Mouse (Mus musculus) kidney, adult 2 months (tissue): ENCODE measurements around the gene Cradd. TPM values are rescaled to one million over a fixed set of nuclear protein-coding genes. Genes with fewer than 3 reads are reported as not detected.

Source experiments
- DNase-seq: peaks from one replicate; pipeline ENCODE4 v3.0.0; 2021
- H3K27ac ChIP-seq: fragments of 200-500 bp; 2 replicates; pipeline ENCODE4 v1.5.1; 2012; ENCODE audit warnings: low read depth, low read length, control low read depth, inconsistent platforms; ENCODE audit not compliant: insufficient read depth
- H3K27me3 ChIP-seq: fragments of 200-500 bp; replicated peaks from 2 replicates; pipeline ENCODE4 v1.6.1; 2012; ENCODE audit warnings: mild to moderate bottlenecking, moderate library complexity, low read length, inconsistent platforms; ENCODE audit not compliant: control insufficient read depth, insufficient read depth
- H3K36me3 ChIP-seq: fragments of 200-500 bp; 2 replicates; pipeline ENCODE4 v1.6.1; 2012; ENCODE audit warnings: mild to moderate bottlenecking, moderate library complexity, low read length, inconsistent platforms; ENCODE audit not compliant: control insufficient read depth, insufficient read depth
- H3K4me1 ChIP-seq: fragments of 200-500 bp; 2 replicates; pipeline ENCODE4 v1.6.1; 2011; ENCODE audit warnings: low read length; ENCODE audit not compliant: control insufficient read depth, insufficient read depth
- H3K4me3 ChIP-seq: fragments of 200-500 bp; 2 replicates; pipeline ENCODE4 v1.5.1; 2011; ENCODE audit warnings: mild to moderate bottlenecking, low read depth, low read length, control low read depth; ENCODE audit not compliant: insufficient read depth
- CTCF ChIP-seq: fragments of 200-500 bp; conservative IDR thresholded peaks from 2 replicates; pipeline ENCODE4 v1.5.1; 2011; ENCODE audit warnings: low read depth, mild to moderate bottlenecking, control low read depth, low read length, moderate library complexity, mixed read lengths; ENCODE audit not compliant: insufficient read depth, insufficient read length
- POLR2A ChIP-seq: fragments of 200-500 bp; IDR thresholded peaks from one replicate; pipeline ENCODE4 v1.6.1; 2011; ENCODE audit warnings: low read depth, low read length, control low read depth
- WGBS: fragments of 180-500 bp; shearing (Covaris S2); methylation state at CpG from one replicate; pipeline ENCODE4 v1.1.7; 2018; 5-methylcytosine and 5-hydroxymethylcytosine counted together
- polyA plus RNA-seq: library from polyadenylated mRNA; depleted of rRNA; stranded (reverse); fragments of >200 nt; gene quantifications from 2 replicates; pipeline ENCODE4 v1.2.3, GENCODE M21; 2012

The Cradd gene
- polyA plus RNA-seq, 1 experiment = 20.0 TPM

DNA sequence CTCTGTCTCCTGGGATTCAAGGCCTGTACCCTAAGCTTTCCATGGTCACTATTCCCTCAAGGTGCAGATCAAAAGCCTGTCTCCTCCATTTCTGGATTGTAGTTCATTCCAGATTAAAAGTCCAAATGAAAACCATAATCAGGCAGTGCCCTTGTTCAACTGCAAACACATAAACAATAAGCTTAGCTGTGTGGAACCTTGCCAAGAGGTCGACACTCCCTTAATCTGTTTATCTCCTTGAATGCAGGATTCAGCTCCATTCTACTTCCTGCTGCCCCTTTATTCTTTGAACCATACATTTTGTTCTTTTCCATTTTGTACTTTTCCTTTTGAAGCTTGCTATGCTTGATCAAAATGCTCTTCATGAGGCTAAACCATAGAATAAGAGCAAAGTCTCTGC lies 174.3 kb downstream of the Cradd start:
- 34% methylated on average over 1 of the region's 1 CpGs for WGBS
- H3K4me3 ChIP-seq = no peak overlapping the region
- no peaks in the 10 kb centered on the region for H3K27me3 ChIP-seq
- no peak overlapping the region for H3K27ac ChIP-seq
- H3K36me3 ChIP-seq = no peaks in the 10 kb centered on the region
- no peak for TF ChIP-seq POLR2A
- TF ChIP-seq CTCF = no peak
- H3K4me1 ChIP-seq = peaks cover 16% of the 10 kb centered on the region
- DNase-seq = no peak

DNA sequence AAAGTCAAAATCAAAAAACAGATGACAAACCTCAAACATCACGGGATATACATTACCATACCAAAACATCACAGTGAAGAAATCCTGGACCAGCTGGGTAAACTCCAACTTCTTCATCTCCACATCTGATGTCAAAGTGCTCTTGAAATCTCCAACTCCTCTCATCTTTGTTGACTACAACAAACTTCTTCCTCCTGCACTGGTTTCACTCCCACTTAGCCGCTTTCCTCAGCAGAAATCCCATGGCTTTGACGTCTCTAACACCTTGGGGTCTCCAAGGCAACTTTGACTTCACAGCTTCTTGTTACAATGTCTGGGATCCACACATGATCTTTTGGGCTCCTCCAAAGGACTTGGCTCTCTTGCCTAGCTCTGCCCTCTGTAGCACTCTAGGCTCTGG lies 175.3 kb downstream of the Cradd start:
- DNase-seq = no peak
- no peaks in the 10 kb centered on the region for H3K27me3 ChIP-seq
- no peak overlapping the region for H3K27ac ChIP-seq
- peaks cover 16% of the 10 kb centered on the region for H3K4me1 ChIP-seq
- no peak for TF ChIP-seq POLR2A
- no peak for TF ChIP-seq CTCF
- H3K36me3 ChIP-seq = no peaks in the 10 kb centered on the region
- no peak overlapping the region for H3K4me3 ChIP-seq
- WGBS = 90% methylated on average over 3 of the region's 3 CpGs

DNA sequence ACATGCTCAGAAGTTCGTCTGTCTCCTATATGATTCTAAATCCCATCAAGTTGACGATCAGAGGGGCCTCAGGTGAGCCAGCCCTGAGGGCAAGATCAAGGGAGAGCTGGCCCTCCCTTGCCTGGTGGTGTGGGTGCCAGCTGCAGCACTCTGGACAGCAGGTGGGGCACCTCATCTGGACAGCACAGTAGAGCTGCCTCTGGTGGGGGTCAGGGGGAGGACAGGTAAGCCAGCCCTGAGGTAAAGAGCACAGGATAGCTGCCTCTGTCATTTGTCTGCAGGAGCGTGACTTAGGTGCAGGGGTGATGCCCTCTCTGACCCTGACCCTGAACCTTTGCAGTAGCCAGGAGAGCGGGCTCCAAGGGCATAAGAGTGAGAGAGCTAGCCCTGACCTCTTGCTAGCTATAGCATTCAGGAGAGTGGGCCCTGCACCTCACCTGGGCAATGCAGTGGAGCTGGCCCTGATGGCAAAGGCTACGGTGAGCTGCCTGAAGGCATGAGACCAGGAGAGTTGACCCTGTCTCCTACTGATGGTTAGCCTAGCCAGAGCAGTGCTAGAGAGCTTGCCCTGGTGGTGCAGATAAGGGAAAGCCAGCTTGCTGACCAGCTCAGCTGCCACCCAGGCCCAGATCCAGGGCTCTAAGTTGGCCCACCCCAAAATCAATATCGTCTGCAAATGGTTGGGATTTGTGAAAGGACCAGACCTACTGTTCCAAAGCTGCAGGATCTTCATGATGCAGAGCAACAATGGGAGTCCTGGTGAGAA lies 176.6 kb downstream of the Cradd start:
- TF ChIP-seq POLR2A (no peak), CTCF (peak; percentile 29; the same call in 1 of the 2 replicates)
- H3K27ac ChIP-seq = no peak overlapping the region
- H3K36me3 ChIP-seq = no peaks in the 10 kb centered on the region
- WGBS = 82% methylated on average over 6 of the region's 6 CpGs
- H3K27me3 ChIP-seq = no peaks in the 10 kb centered on the region
- peaks cover 23% of the 10 kb centered on the region for H3K4me1 ChIP-seq
- DNase-seq = no peak
- no peak overlapping the region for H3K4me3 ChIP-seq

DNA sequence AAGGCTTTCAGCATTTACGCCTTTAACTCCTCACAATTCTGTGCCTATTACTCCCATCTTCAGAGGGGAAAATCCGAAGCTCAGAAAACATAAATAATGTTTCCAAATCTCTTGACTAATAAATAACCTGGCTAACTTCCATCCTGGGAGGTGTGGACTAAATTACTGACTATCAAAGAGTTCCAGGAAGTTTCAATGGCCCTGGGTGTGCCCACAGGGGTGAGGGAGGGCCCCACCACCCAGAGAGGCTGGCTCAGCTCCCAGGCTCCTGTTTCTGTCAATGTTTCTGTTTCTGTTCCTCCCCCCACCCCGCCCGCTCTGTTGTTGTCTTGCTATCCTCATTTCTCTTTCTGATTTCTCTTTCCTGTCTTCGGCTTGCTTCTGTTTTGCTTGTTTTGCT lies 177.4 kb downstream of the Cradd start:
- Histone ChIP-seq H3K27me3 (no peaks in the 10 kb centered on the region), H3K27ac (0 out of 2 replicates have a peak overlapping the region, but pooled peaks have one; percentile 21), H3K36me3 (no peaks in the 10 kb centered on the region), H3K4me1 (peaks cover 21% of the 10 kb centered on the region), H3K4me3 (no peak overlapping the region)
- 15% methylated on average over 5 of the region's 5 CpGs for WGBS
- TF ChIP-seq CTCF (no peak), POLR2A (no peak)
- peak; percentile 95 for DNase-seq

DNA sequence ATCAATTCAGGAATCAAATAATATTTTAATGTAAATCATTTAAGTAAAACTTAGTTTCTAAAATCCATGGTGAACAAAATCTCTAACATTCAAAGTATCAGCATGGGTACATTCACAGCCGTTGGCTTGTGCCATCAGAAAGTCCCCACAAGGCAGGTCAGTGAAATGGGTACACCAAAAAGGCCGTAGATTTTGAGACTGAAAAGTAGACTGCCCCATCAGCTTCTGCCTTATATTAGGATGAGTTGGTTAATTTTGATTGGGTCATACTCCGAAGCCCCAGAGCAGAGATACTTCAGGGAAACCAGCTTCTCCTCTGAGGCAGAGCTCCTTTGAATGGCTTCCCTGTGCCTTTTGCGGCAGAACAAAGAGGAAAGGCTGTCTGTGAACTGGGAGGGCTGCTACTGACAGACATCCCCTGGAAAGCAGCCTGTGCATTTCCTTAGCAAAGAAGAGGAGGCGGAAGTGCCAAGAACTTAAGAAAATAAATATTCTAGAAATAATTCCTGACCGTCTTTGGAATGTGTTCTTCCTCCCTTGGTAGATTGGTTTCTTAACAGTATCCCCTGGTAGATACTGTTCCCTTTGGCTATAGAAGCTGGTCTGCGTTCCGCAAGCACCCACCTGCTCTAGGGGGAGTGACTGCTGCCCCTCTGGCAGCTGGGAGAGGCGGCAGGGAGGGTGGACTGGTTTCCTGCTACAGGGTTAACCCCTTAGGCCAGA lies 178.6 kb downstream of the Cradd start:
- Histone ChIP-seq H3K27ac (peak overlapping the region; percentile 18), H3K4me3 (no peak overlapping the region), H3K36me3 (no peaks in the 10 kb centered on the region), H3K4me1 (peaks cover 21% of the 10 kb centered on the region), H3K27me3 (no peaks in the 10 kb centered on the region)
- 60% methylated on average over 9 of the region's 9 CpGs for WGBS
- no peak for TF ChIP-seq CTCF
- no peak for TF ChIP-seq POLR2A
- DNase-seq = peak; percentile 74

DNA sequence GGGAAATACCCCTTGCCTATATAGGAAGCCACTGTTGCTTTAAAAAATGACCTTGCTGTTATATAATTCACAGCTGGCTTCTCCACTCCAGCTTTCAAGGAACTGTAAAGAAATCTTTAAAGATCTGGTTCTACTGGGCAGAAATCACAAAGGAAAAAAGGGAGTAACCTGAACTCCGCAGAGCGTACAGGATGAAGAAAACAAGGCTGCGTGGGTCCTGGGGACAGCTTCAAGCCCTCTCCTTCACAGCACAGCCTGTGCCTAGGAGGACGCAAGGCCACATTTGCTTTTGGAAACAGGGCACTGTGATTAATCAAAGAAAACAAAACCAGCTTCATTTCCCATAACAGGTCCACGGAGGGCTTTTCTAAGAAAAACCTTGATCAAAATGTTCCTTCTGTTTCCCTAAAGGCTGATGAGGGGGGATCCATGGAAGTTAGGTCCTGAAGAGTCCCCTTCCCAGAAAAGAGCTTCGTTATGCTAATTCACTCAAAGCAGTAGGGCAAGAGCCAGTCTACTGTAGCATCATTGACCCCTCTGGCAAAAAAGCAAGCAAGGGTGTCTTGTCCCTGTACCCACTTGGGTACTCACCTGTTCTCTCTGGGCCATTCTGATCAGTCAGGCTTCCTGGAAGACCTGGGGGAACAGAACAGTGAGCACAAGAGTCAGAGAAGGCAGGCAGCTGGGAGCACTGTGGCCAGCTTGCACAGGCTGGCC lies 179.4 kb downstream of the Cradd start:
- WGBS = 74% methylated on average over 6 of the region's 6 CpGs
- DNase-seq = peak; percentile 43
- H3K27me3 ChIP-seq = no peaks in the 10 kb centered on the region
- TF ChIP-seq POLR2A = no peak
- TF ChIP-seq CTCF = no peak
- peaks cover 21% of the 10 kb centered on the region for H3K4me1 ChIP-seq
- no peak overlapping the region for H3K27ac ChIP-seq
- H3K4me3 ChIP-seq = no peak overlapping the region
- no peaks in the 10 kb centered on the region for H3K36me3 ChIP-seq
